9 mouse cellular contexts compared by ENCODE assay signal in genomic region chr1:181231821-181232220, GRCm38 (mm10). TPM values are rescaled to one million over a fixed set of nuclear protein-coding genes. Genes with fewer than 3 reads are reported as not detected.
DNase-seq lines count a peak whose midpoint lies in the region; ATAC-seq and TF ChIP-seq lines count a peak whose summit lies in the region.
"Had no signal": no experiment of that assay in that cellular context is flagged by ENCODE, and none has a peak within 500 bp of the region (broad histone marks: within the 10 kb centered on the region; RNA-seq: fewer than 3 reads in every experiment).

No protein-coding gene starts in this region.

- peaks cover 13% of the 10 kb centered on the region for H3K4me1 ChIP-seq in heart, adult 2 months (ENCODE audit: control insufficient read depth, insufficient read depth, low read length)
- H3K4me1 ChIP-seq in lung, embryonic 16.5 days (replicated peaks; ENCODE audit: control insufficient read depth, insufficient read depth, low read length) = peaks cover 11% of the 10 kb centered on the region
- H3K4me1 ChIP-seq in lung, adult 2 months (ENCODE audit: control insufficient read depth, insufficient read depth, low read length) = peaks cover 20% of the 10 kb centered on the region
- H3K4me1 ChIP-seq in bone marrow, adult 2 months (ENCODE audit: control insufficient read depth, insufficient read depth, low read length) = peaks cover 18% of the 10 kb centered on the region

- peak overlapping the region; percentile 72 for H3K27ac ChIP-seq in heart, adult 2 months
- H3K27ac ChIP-seq in lung, embryonic 16.5 days (ENCODE audit: low read length) = peak overlapping the region; percentile 57; the same call in 1 of the 2 replicates
- peak overlapping the region; percentile 92 for H3K27ac ChIP-seq in bone marrow, adult 2 months (ENCODE audit: control insufficient read depth, insufficient read depth, low read depth, low read length, poor library complexity)
- H3K27ac ChIP-seq in macrophage = peak overlapping the region; percentile 98

- H3K9me3 ChIP-seq in lung, embryonic 16.5 days (ENCODE audit: control insufficient read depth, low read length) = no peaks in the 10 kb centered on the region
- H3K9me3 ChIP-seq: heart, embryonic 15.5 days had no signal

- no peak overlapping the region for H3K4me3 ChIP-seq in heart, adult 2 months
- H3K4me3 ChIP-seq in lung, embryonic 16.5 days (ENCODE audit: low read length) = no peak overlapping the region
- H3K4me3 ChIP-seq in lung, adult 2 months (replicated peaks; ENCODE audit: extremely low read depth, low read depth, low read length) = no peak overlapping the region
- H3K4me3 ChIP-seq in bone marrow, adult 2 months (replicated peaks; ENCODE audit: control insufficient read depth, low read depth, low read length) = peak overlapping the region; percentile 8
- peak overlapping the region; percentile 24 for H3K4me3 ChIP-seq in macrophage (ENCODE audit: inconsistent target)
- H3K4me3 ChIP-seq: heart, embryonic 15.5 days had no signal

- ATAC-seq in lung, embryonic 16.5 days (ENCODE audit: low read depth) = no peak

- intact Hi-C loops in heart, adult 2 months (cut with DNase I) = loop anchor here (1.0 to 2.0 kb wide), 2 partner anchors 20 to 87 kb away; partner anchors contain the start of genes Cnih4, Nvl and Wdr26

- H3K27me3 ChIP-seq in heart, adult 2 months (ENCODE audit: control insufficient read depth, insufficient read depth, low read length) = no peaks in the 10 kb centered on the region
- H3K27me3 ChIP-seq in lung, embryonic 16.5 days (ENCODE audit: control insufficient read depth, insufficient read depth, low read depth, low read length) = no peaks in the 10 kb centered on the region
- H3K27me3 ChIP-seq: heart, embryonic 15.5 days had no signal

- H3K9ac ChIP-seq in heart, adult 2 months (ENCODE audit: low read depth, low read length) = no peak overlapping the region; the same call in 1 of the 2 replicates
- no peak overlapping the region for H3K9ac ChIP-seq in lung, embryonic 16.5 days (ENCODE audit: low read length)
- H3K9ac ChIP-seq: heart, embryonic 15.5 days had no signal

- no peak overlapping the region for H3K4me2 ChIP-seq in lung, embryonic 16.5 days (ENCODE audit: low read depth, low read length)
- H3K4me2 ChIP-seq: heart, embryonic 15.5 days had no signal

- no peak for TF ChIP-seq CTCF in heart, adult 2 months (IDR thresholded peaks at IDR 0.05)
- TF ChIP-seq CTCF in lung, adult 2 months (IDR thresholded peaks at IDR 0.05; ENCODE audit: insufficient read depth, low read length) = no peak
- TF ChIP-seq CTCF in bone marrow, adult 2 months (IDR thresholded peaks at IDR 0.05; ENCODE audit: control insufficient read depth, insufficient read depth, low read length) = no peak

- WGBS in heart, adult 2 months = 83% methylated on average over 9 of the region's 9 CpGs
- 76% methylated on average over 9 of the region's 9 CpGs for WGBS in lung, embryonic 16.5 days
- 81% methylated on average over 9 of the region's 9 CpGs for WGBS in lung, adult 2 months
- WGBS in bone marrow, adult 2 months = 76% methylated on average over 9 of the region's 9 CpGs
- WGBS in macrophage (ENCODE audit: missing documents) = 50% methylated on average over 9 of the region's 9 CpGs

- TF ChIP-seq POLR2A in heart, adult 2 months (IDR thresholded peaks at IDR 0.05; ENCODE audit: insufficient read depth, low read depth, low read length) = no peak
- TF ChIP-seq POLR2A in lung, adult 2 months (IDR thresholded peaks at IDR 0.05; ENCODE audit: borderline replicate concordance, extremely low read depth, low read depth, low read length) = no peak
- TF ChIP-seq POLR2A in bone marrow, adult 2 months (IDR thresholded peaks at IDR 0.05; ENCODE audit: borderline replicate concordance, control insufficient read depth, low read depth, low read length) = no peak

- DNase-seq in heart, adult 2 months = no peak
- no peak for DNase-seq in heart, adult 8-10 months (ENCODE audit: low spot score)
- no peak for DNase-seq in lung, adult 2 months
- no peak for DNase-seq in embryo, embryonic 9.5 days (ENCODE audit: extremely low spot score)
- DNase-seq in right cerebral cortex, postnatal 4 days = no peak

- no peaks in the 10 kb centered on the region for H3K79me2 ChIP-seq in heart, adult 2 months (replicated peaks; ENCODE audit: control insufficient read depth, insufficient read depth, low read length)
- H3K79me2 ChIP-seq in macrophage (ENCODE audit: inconsistent target) = peaks cover 9% of the 10 kb centered on the region; the same call in 1 of the 2 replicates

- no peak for TF ChIP-seq EP300 in heart, adult 2 months (IDR thresholded peaks at IDR 0.05; ENCODE audit: insufficient read depth, low read depth, low read length)

- no peaks in the 10 kb centered on the region for H3K36me3 ChIP-seq in heart, adult 2 months (ENCODE audit: control insufficient read depth, insufficient read depth, low read length)
- no peaks in the 10 kb centered on the region for H3K36me3 ChIP-seq in lung, embryonic 16.5 days (ENCODE audit: control insufficient read depth, insufficient read depth, low read length)
- no peaks in the 10 kb centered on the region for H3K36me3 ChIP-seq in macrophage (ENCODE audit: inconsistent target)
- H3K36me3 ChIP-seq: heart, embryonic 15.5 days had no signal

RNA-seq across cellular contexts. Expression of gene Wdr26, which starts 20.0 kb away (rescaled TPM):
- total RNA-seq in heart, adult 2 months (2021) = 10 to 100 TPM; 86.3 to 99.7 TPM
- 30.2 and 52.4 TPM in 2 replicates for polyA plus RNA-seq in heart, adult 2 months (2012; rRNA removed)
- 10 to 100 TPM; 87.5 to 93.5 (median 89.2) TPM for total RNA-seq in heart, adult 8-10 months (2022)
- polyA plus RNA-seq in lung, embryonic 16.5 days (2015; fragmentation: Nextera tagmentation; extraction: Ambion mirVana) = 30.0 and 30.2 TPM in 2 replicates
- 35.9 and 43.9 TPM in 2 replicates for polyA plus RNA-seq in lung, adult 2 months (2012; rRNA removed)
- polyA plus RNA-seq in bone marrow, adult 2 months (2011; ENCODE audit: insufficient read depth, insufficient read length, low replicate concordance, missing spikeins) = 88.4 and 115 TPM in 2 replicates
- total RNA-seq in macrophage (2018; cell fraction: chromatin; rRNA removed) = 100 to 1,000 TPM; 306 to 843 (median 604) TPM
- 100 to 1,000 TPM; 117 to 200 (median 160) TPM for total RNA-seq in macrophage (2018; cell fraction: cytosol; rRNA removed)
- 100 to 1,000 TPM; 284 to 524 (median 451) TPM for total RNA-seq in macrophage (2018; cell fraction: nucleus; rRNA removed)
- 115 to 137 TPM (median 119 TPM) in 3 replicates for polyA plus RNA-seq in macrophage (2018)

Comparison
In these comparisons a context has a peak if more than half of its experiments do, and no peak if none do; other contexts are left out.
1. H3K4me3 ChIP-seq: peak in bone marrow, adult 2 months (single experiment) and macrophage (single experiment); none in heart, adult 2 months (single experiment), lung, embryonic 16.5 days (single experiment) and lung, adult 2 months (single experiment).
2. Peak in every context shown above with its lines, with median percentiles within 50 percentile points of each other: H3K27ac ChIP-seq.